Mouse (Mus musculus) limb, embryonic 11.5 days (tissue): Measurements from ENCODE around the gene Ppfia4. TPM values are rescaled to one million over a fixed set of nuclear protein-coding genes. Genes with fewer than 3 reads are reported as not detected.

Experiments
- ATAC-seq: fragments of 200-750 bp; cut with Nextera tagmentation; 2 replicates; pipeline ENCODE4 v1.8.0; 2017; ENCODE audit warnings: low read depth; ENCODE audit not compliant: insufficient number of reproducible peaks, low FRiP score, low TSS enrichment
- DNase-seq: peaks from one replicate; pipeline ENCODE4 v3.0.0-alpha.2; 2015; ENCODE audit warnings: low spot score
- H3K27ac ChIP-seq: fragments of 300-500 bp; sonication (generic); replicated peaks from 2 replicates; pipeline ENCODE4 v1.5.1; 2014; ENCODE audit warnings: low read depth, mild to moderate bottlenecking, low read length
- H3K27me3 ChIP-seq: fragments of 300-500 bp; sonication (generic); 2 replicates; pipeline ENCODE4 v1.6.1; 2014; ENCODE audit warnings: mild to moderate bottlenecking, low read length, mixed read lengths; ENCODE audit not compliant: control insufficient read depth, insufficient read depth
- H3K36me3 ChIP-seq: fragments of 300-500 bp; sonication (generic); 2 replicates; pipeline ENCODE4 v1.6.1; 2014; ENCODE audit warnings: mild to moderate bottlenecking, low read length, moderate library complexity, mixed read lengths; ENCODE audit not compliant: control insufficient read depth, insufficient read depth
- H3K4me1 ChIP-seq: fragments of 300-500 bp; sonication (generic); 2 replicates; pipeline ENCODE4 v1.6.1; 2014; ENCODE audit warnings: low read length, mixed read lengths; ENCODE audit not compliant: control insufficient read depth, insufficient read depth
- H3K4me2 ChIP-seq: fragments of 300-500 bp; sonication (generic); 2 replicates; pipeline ENCODE4 v1.6.1; 2014; ENCODE audit warnings: low read depth, mild to moderate bottlenecking, moderate library complexity; ENCODE audit not compliant: severe bottlenecking
- H3K4me3 ChIP-seq: fragments of 300-500 bp; sonication (generic); 2 replicates; pipeline ENCODE4 v1.5.1; 2014; ENCODE audit warnings: low read depth, low read length
- H3K9ac ChIP-seq: fragments of 300-500 bp; sonication (generic); 2 replicates; pipeline ENCODE4 v1.6.1; 2014; ENCODE audit warnings: mild to moderate bottlenecking, low read length
- H3K9me3 ChIP-seq: fragments of 300-500 bp; sonication (generic); 2 replicates; pipeline ENCODE4 v1.6.1; 2016; ENCODE audit warnings: low read length; ENCODE audit not compliant: control insufficient read depth
- WGBS: fragments of 180-500 bp; shearing (Covaris S2); extraction: QIAGEN DNeasy Blood & Tissue Kit; methylation state at CpG from one replicate; pipeline ENCODE4 v1.1.7; 2014; 5-methylcytosine and 5-hydroxymethylcytosine counted together
- polyA plus RNA-seq: library from polyadenylated mRNA; unstranded; fragments of >200 nt; fragmentation: Nextera tagmentation; extraction: Ambion mirVana; gene quantifications from 2 replicates; pipeline ENCODE4 v1.2.1, GENCODE M21; 2014

The Ppfia4 gene
- polyA plus RNA-seq, 1 experiment from 2014 or later, result 2.3 TPM

- no peaks in the 10 kb centered on the region for H3K4me1 ChIP-seq
- H3K36me3 ChIP-seq, result no peaks in the 10 kb centered on the region
- no peak overlapping the region for H3K4me2 ChIP-seq
- ATAC-seq, result no peak
- no peak overlapping the region for H3K27ac ChIP-seq
- H3K4me3 ChIP-seq, result no peak overlapping the region
- no peaks in the 10 kb centered on the region for H3K9me3 ChIP-seq
- no peak overlapping the region for H3K9ac ChIP-seq
- no peaks in the 10 kb centered on the region for H3K27me3 ChIP-seq
- 68% methylated on average over 13 of the region's 13 CpGs for WGBS
- DNase-seq, result no peak
Observed at GRCm38 (mm10) chr1:134335211-134335923, 2.6 kb upstream of the Ppfia4 start.

GRCm38 (mm10) chr1:134334111-134334827, 1.5 kb upstream of the Ppfia4 start:
- DNase-seq, result no peak
- Histone ChIP-seq H3K4me3 (no peak overlapping the region), H3K36me3 (no peaks in the 10 kb centered on the region), H3K4me2 (no peak overlapping the region), H3K4me1 (no peaks in the 10 kb centered on the region), H3K9ac (no peak overlapping the region), H3K9me3 (no peaks in the 10 kb centered on the region), H3K27me3 (no peaks in the 10 kb centered on the region), H3K27ac (no peak overlapping the region)
- WGBS, result 73% methylated on average over 7 of the region's 7 CpGs
- ATAC-seq, result no peak

GRCm38 (mm10) chr1:134333371-134334110, 813 bp upstream of the Ppfia4 start:
- no peak for DNase-seq
- Histone ChIP-seq H3K4me1 (no peaks in the 10 kb centered on the region), H3K9ac (no peak overlapping the region), H3K4me3 (no peak overlapping the region), H3K27me3 (no peaks in the 10 kb centered on the region), H3K36me3 (no peaks in the 10 kb centered on the region), H3K27ac (no peak overlapping the region), H3K9me3 (no peaks in the 10 kb centered on the region), H3K4me2 (no peak overlapping the region)
- no peak for ATAC-seq
- 87% methylated on average over 10 of the region's 10 CpGs for WGBS

- Histone ChIP-seq H3K27ac (no peak overlapping the region), H3K4me3 (no peak overlapping the region), H3K4me1 (no peaks in the 10 kb centered on the region), H3K4me2 (no peak overlapping the region), H3K9ac (no peak overlapping the region), H3K27me3 (no peaks in the 10 kb centered on the region), H3K9me3 (no peaks in the 10 kb centered on the region), H3K36me3 (no peaks in the 10 kb centered on the region)
- ATAC-seq (no peak), DNase-seq (peak; percentile 88)
- WGBS, result 61% methylated on average over 20 of the region's 20 CpGs
Observed at GRCm38 (mm10) chr1:134331879-134332635, 671 bp downstream of the Ppfia4 start.

- ATAC-seq (no peak), DNase-seq (no peak)
- Histone ChIP-seq H3K27me3 (no peaks in the 10 kb centered on the region), H3K9ac (no peak overlapping the region), H3K36me3 (no peaks in the 10 kb centered on the region), H3K9me3 (no peaks in the 10 kb centered on the region), H3K4me3 (no peak overlapping the region), H3K4me2 (no peak overlapping the region), H3K27ac (no peak overlapping the region), H3K4me1 (no peaks in the 10 kb centered on the region)
- WGBS, result 93% methylated on average over 12 of the region's 12 CpGs
Observed at GRCm38 (mm10) chr1:134326841-134327346, 5.8 kb downstream of the Ppfia4 start.

- 86% methylated on average over 6 of the region's 6 CpGs for WGBS
- no peak for DNase-seq
Observed at GRCm38 (mm10) chr1:134322591-134322990, 10.1 kb downstream of the Ppfia4 start.

GRCm38 (mm10) chr1:134320691-134321301, 11.9 kb downstream of the Ppfia4 start:
- Histone ChIP-seq H3K9ac (no peak overlapping the region), H3K27me3 (no peaks in the 10 kb centered on the region), H3K27ac (no peak overlapping the region), H3K4me2 (no peak overlapping the region), H3K36me3 (no peaks in the 10 kb centered on the region), H3K4me1 (peaks cover 5% of the 10 kb centered on the region; the same call in 1 of the 2 replicates), H3K9me3 (no peaks in the 10 kb centered on the region), H3K4me3 (no peak overlapping the region)
- ATAC-seq (peak; percentile 56), DNase-seq (no peak)
- WGBS, result 50% methylated on average over 14 of the region's 14 CpGs

More at GRCm38 (mm10) chr1:134322591-134322990, 10.1 kb downstream of the Ppfia4 start:
- Histone ChIP-seq H3K9me3 (no peaks in the 10 kb centered on the region), H3K27ac (no peak overlapping the region), H3K4me3 (no peak overlapping the region), H3K27me3 (no peaks in the 10 kb centered on the region), H3K4me2 (no peak overlapping the region), H3K4me1 (peaks cover 5% of the 10 kb centered on the region; the same call in 1 of the 2 replicates), H3K36me3 (no peaks in the 10 kb centered on the region), H3K9ac (no peak overlapping the region)
- ATAC-seq, result no peak
